Mouse (Mus musculus) natural killer cell, adult 2 months (primary cell): ENCODE data around the gene Cacna1a.
A peak's percentile ranks its signal among the peaks of the same experiment; 100 is the strongest.

ENCODE experiments used
- DNase-seq, 2 experiments: peaks; one replicate each; pipeline ENCODE4 v3.0.0; 2022; ENCODE audit warnings: low spot score in 2 of 2

Cacna1a gene

GRCm38 (mm10) chr8:84539376-84539775, 151.1 kb downstream of the Cacna1a start:
- no peak for DNase-seq

GRCm38 (mm10) chr8:84542481-84542880, 154.2 kb downstream of the Cacna1a start:
- no peak for DNase-seq

GRCm38 (mm10) chr8:84545522-84545921, 157.3 kb downstream of the Cacna1a start:
- DNase-seq = no peak

GRCm38 (mm10) chr8:84552457-84552856, 164.2 kb downstream of the Cacna1a start:
- no peak for DNase-seq

- no peak for DNase-seq
Observed at GRCm38 (mm10) chr8:84553106-84553505, 164.9 kb downstream of the Cacna1a start.

GRCm38 (mm10) chr8:84553617-84554016, 165.4 kb downstream of the Cacna1a start:
- no peak for DNase-seq

GRCm38 (mm10) chr8:84554301-84555027, 166.2 kb downstream of the Cacna1a start:
- peak in 1 of 2 experiments; percentile 15 for DNase-seq

- DNase-seq = no peak
Observed at GRCm38 (mm10) chr8:84555269-84555668, 167.0 kb downstream of the Cacna1a start.

- no peak for DNase-seq
Observed at GRCm38 (mm10) chr8:84557936-84558335, 169.7 kb downstream of the Cacna1a start.

GRCm38 (mm10) chr8:84559121-84559604, 170.9 kb downstream of the Cacna1a start:
- DNase-seq = no peak

GRCm38 (mm10) chr8:84561698-84562097, 173.5 kb downstream of the Cacna1a start:
- no peak for DNase-seq

GRCm38 (mm10) chr8:84564042-84564441, 175.8 kb downstream of the Cacna1a start:
- no peak for DNase-seq

GRCm38 (mm10) chr8:84565577-84566360, 177.5 kb downstream of the Cacna1a start:
- DNase-seq = no peak

GRCm38 (mm10) chr8:84566816-84567413, 178.7 kb downstream of the Cacna1a start:
- no peak for DNase-seq

GRCm38 (mm10) chr8:84567541-84567940, 179.3 kb downstream of the Cacna1a start:
- DNase-seq = peak; percentile 21 to 43

GRCm38 (mm10) chr8:84568737-84569136, 180.5 kb downstream of the Cacna1a start:
- no peak for DNase-seq

GRCm38 (mm10) chr8:84569921-84570673, 181.9 kb downstream of the Cacna1a start:
- no peak for DNase-seq

- no peak for DNase-seq
Observed at GRCm38 (mm10) chr8:84577432-84577831, 189.2 kb downstream of the Cacna1a start.

GRCm38 (mm10) chr8:84579595-84579994, 191.4 kb downstream of the Cacna1a start:
- DNase-seq = peak in 1 of 2 experiments; percentile 30

GRCm38 (mm10) chr8:84585311-84585710, 197.1 kb downstream of the Cacna1a start:
- DNase-seq = no peak

GRCm38 (mm10) chr8:84586221-84586620, 198.0 kb downstream of the Cacna1a start:
- no peak for DNase-seq

GRCm38 (mm10) chr8:84588498-84588897, 200.3 kb downstream of the Cacna1a start:
- no peak for DNase-seq
